Mouse (Mus musculus): ENCODE measurements around the gene Maml1. TPM values are rescaled to one million over a fixed set of nuclear protein-coding genes. Genes with fewer than 3 reads are reported as not detected.

Maml1 gene
- 5.7 TPM for polyA plus RNA-seq (2014; fragmentation: Illumina TruSeq; extraction: RNeasy Lipid Tissue Mini Kit (QIAGEN cat#74804); ENCODE audit: low read depth, low replicate concordance)

GRCm38 (mm10) chr11:50292190-50292855, at the start of gene Maml1:
Gene Maml1, minus strand, starts transcription at chr11:50292311.

GRCm38 (mm10) chr11:50325496-50326301, 33.6 kb upstream of the Maml1 start, which contains the start of gene Canx:
Gene Canx, minus strand, starts transcription at chr11:50325673.

GRCm38 (mm10) chr11:50238324-50238723, 53.8 kb downstream of the Maml1 start, which contains the start of gene Ltc4s:
Gene Ltc4s, minus strand, starts transcription at chr11:50238616.

GRCm38 (mm10) chr11:50210505-50211151, 81.5 kb downstream of the Maml1 start, which contains the start of the genes Sqstm1 and Mgat4b:
Gene Sqstm1, minus strand, starts transcription at chr11:50210827.
Gene Mgat4b, plus strand, starts transcription at chr11:50210890.

Other genes starting within 250 kb of the Maml1 start
- 5.8 TPM for gene Tbc1d9b, start 160.9 kb downstream of the Maml1 start, polyA plus RNA-seq (2014; fragmentation: Illumina TruSeq; extraction: RNeasy Lipid Tissue Mini Kit (QIAGEN cat#74804); ENCODE audit: low read depth, low replicate concordance)
- gene Mrnip, start 117.9 kb downstream of the Maml1 start, polyA plus RNA-seq (2014; fragmentation: Illumina TruSeq; extraction: RNeasy Lipid Tissue Mini Kit (QIAGEN cat#74804); ENCODE audit: low read depth, low replicate concordance), result 0.49 TPM
- gene Sqstm1, start 81.5 kb downstream of the Maml1 start, polyA plus RNA-seq (2014; fragmentation: Illumina TruSeq; extraction: RNeasy Lipid Tissue Mini Kit (QIAGEN cat#74804); ENCODE audit: low read depth, low replicate concordance), result 323 TPM
- gene Mgat4b, start 81.4 kb downstream of the Maml1 start, polyA plus RNA-seq (2014; fragmentation: Illumina TruSeq; extraction: RNeasy Lipid Tissue Mini Kit (QIAGEN cat#74804); ENCODE audit: low read depth, low replicate concordance), result 3.7 TPM
- gene Ltc4s, start 53.7 kb downstream of the Maml1 start, polyA plus RNA-seq (2014; fragmentation: Illumina TruSeq; extraction: RNeasy Lipid Tissue Mini Kit (QIAGEN cat#74804); ENCODE audit: low read depth, low replicate concordance), result not detected
- gene Canx, start 33.4 kb upstream of the Maml1 start, polyA plus RNA-seq (2014; fragmentation: Illumina TruSeq; extraction: RNeasy Lipid Tissue Mini Kit (QIAGEN cat#74804); ENCODE audit: low read depth, low replicate concordance), result 736 TPM
- gene Cby3, start 62.2 kb upstream of the Maml1 start, polyA plus RNA-seq (2014; fragmentation: Illumina TruSeq; extraction: RNeasy Lipid Tissue Mini Kit (QIAGEN cat#74804); ENCODE audit: low read depth, low replicate concordance), result not detected
- 464 TPM for gene Hnrnph1, start 84.7 kb upstream of the Maml1 start, polyA plus RNA-seq (2014; fragmentation: Illumina TruSeq; extraction: RNeasy Lipid Tissue Mini Kit (QIAGEN cat#74804); ENCODE audit: low read depth, low replicate concordance)
- gene Rufy1, start 138.8 kb upstream of the Maml1 start, polyA plus RNA-seq (2014; fragmentation: Illumina TruSeq; extraction: RNeasy Lipid Tissue Mini Kit (QIAGEN cat#74804); ENCODE audit: low read depth, low replicate concordance), result 59.8 TPM